Mouse (Mus musculus): ENCODE data around the gene Myh7.
"Not testable (repeated sequence)": the region's sequence is repeated elsewhere in the genome, so short reads cannot be mapped to it uniquely, and the experiment has no call there.

Myh7 gene

DNA sequence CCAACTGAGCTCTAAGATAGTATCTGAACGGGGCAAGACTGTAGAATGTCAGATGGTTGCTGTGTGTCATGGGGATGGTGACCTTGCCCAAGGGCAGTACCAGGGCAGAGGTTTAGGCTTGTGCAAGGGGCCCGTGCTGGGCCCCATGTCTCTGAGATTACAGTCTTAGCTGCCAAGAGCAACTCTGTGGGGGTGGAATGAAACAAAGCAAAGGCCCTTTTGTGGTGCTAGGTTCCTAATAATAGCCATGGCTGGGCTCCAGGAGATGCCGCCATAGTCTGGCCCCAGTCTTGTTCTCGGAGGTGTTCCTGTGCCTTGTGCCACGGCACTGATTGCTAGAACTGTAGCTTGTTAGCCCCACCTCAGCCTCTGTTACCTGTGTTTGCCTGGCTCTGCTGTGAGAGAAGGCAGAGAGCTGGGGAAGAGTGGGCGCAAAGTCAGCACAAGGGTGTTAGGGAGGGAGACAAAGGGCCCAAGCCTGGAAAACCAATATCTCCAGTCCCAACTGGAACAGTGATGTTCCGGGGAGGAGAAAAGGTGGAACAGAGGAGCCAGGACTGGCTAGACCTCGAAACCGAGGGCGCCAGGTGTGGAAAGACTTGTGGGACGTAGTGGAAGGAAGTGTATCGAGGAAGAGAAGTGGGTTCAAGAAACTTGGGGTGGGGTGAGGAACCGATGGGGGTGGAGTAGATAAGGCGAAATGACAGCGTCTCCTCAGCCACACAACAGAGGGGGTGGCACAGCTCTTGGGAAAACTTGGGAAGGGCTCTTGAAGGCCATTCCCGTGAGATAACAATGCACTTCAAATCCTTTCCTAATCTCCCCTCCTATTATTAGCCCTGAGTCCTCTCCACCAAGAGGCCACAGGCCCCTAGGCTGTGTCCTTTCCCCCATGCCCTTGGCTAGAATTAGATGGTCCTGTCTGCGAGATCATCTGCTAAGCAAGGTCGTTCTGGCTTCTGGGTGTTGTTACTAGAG is 9.7 kb upstream of the Myh7 start:
- no peak for DNase-seq (ENCODE audit: low read depth)

DNA sequence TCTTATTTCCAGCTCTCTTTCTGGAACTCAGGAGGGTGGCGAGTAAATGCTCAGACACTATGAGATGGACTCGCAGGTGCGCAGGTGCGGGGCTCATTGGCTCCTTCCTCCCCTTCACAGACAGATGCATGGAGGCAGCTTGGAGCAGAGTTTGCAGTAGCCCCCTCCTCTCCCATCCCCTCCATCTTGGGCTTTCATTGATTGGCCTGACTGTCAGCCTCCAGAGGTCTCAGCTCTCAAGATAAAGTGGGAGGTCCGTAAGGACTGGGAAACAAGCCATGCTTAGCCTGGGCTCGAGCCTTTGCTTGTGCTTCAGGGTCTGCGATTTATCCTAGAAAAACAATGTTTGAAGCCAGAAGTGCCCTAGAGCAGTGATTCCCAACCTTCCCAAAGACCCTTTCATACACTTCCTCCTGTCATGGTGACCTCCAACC is 8.3 kb upstream of the Myh7 start:
- DNase-seq (ENCODE audit: low read depth) = no peak

DNA sequence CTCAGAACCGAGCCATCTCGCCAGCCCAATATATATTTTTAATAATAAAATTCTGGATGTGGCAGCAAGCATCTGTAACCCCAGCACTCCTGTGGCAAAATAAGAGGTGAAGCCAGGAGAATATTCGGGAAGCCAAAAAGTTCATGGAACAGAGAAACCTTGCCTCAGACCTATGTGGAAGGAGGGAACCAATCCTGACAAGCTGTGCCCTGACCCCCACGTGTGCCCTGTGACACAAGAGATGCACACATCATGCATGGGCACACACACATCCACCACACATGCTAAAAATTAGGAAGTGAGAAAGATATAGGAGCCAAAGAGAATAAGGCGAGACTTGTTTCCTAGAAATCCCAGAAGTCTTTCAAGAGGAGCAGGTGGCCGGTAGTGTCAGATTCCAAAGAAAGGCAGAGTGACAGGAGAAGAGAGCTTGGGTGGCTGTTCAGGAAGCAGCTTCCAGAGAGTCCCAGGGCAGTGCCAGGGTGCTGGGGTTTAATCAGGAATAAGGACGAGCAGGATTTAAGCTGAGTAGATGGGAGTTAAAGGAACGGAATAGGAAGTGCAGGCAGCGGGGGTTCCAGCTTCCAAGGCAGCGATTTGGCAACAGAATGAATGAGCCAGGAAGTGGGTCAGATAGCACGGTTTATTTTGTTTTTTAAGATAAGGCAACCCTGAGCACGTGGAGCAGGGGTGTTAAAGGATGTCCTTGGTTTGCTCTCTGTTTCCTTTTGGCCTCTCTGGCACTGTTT is 7.7 kb upstream of the Myh7 start:
- no peak for DNase-seq (ENCODE audit: low read depth)

- no peak for DNase-seq (ENCODE audit: low read depth)
Observed at GRCm38 (mm10) chr14:55001446-55001845, 7.0 kb upstream of the Myh7 start.

- no peak for DNase-seq (ENCODE audit: low read depth)
Observed at GRCm38 (mm10) chr14:55000814-55001213, 6.4 kb upstream of the Myh7 start.

DNA sequence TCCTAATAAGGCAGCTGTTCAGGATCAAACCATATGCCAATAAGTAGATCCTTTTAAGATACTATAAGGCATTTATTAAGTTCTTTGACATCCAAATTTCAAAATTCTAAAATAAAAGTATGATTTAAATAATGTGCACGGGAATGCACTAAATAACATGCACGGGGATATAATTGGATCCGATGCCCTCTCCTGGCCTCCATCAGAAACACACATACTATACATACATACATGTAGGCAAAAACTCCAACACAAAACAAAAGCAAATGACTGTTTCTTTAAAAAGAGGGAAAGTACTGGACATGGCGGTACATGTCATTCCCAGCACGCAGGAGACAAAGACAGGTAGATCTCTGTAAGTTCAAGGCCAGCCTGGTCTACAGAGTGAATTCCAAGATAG is 5.4 kb upstream of the Myh7 start:
- not testable (repeated sequence) for DNase-seq (ENCODE audit: low read depth)

DNA sequence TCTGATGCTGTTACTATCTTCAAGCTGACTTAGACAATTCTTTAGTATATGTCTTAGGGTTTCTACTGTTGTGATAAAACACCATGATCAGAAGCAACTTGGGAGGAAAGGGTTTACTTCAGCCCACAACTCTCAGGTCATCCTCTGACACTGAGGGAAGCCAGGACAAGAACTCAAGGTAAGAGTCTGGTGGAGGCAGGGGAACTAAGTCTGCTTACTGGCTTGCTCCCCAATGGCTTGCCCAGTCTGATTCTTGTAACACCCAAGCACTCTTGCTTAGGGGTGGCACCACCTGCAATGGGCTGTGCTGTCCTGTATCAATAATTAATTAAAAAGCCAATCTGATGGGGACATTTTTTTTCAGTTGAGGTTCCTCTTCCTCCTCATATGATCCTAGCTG is 4.3 kb upstream of the Myh7 start:
- DNase-seq (ENCODE audit: low read depth) = no peak

DNA sequence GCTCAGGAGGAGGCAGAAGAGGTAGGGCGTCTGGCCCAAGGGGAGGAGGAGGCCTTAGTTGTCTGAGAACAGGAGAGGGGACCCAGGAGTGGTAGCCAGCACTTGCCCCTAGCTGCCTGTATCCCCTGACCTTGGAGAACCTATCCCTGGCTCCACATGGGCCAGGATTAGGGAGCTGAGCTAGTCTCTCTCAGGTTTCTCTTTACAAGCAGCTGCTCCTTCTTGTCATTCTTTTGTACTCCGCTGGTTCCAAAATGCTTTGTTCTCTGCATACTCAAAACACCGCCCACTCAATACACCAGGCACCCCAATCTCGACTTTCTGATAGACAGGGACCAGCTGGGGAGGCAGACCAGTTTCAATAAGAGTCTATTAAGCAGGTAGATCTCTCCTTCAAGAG is 2.9 kb upstream of the Myh7 start:
- DNase-seq (ENCODE audit: low read depth) = no peak

DNA sequence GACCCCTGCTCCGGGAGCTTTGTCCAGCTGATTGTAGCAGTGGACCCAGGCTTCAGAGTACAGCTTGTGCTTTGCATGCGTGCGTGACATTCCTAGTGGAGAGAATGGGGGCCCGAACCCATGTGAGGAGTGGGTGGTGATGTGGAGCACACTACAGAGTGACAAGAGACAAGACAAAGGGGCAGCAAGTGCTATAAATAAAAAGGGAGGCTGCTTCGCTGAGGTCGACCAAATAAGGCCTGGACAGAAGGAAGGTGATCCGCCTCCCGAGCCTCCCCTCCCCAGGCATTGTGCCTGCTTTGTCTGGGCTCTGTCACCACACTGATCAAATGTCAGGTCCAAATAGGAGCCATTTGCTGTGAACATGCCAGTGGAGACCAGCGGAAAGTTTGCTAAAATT is 2.4 kb upstream of the Myh7 start:
- no peak for DNase-seq (ENCODE audit: low read depth)

DNA sequence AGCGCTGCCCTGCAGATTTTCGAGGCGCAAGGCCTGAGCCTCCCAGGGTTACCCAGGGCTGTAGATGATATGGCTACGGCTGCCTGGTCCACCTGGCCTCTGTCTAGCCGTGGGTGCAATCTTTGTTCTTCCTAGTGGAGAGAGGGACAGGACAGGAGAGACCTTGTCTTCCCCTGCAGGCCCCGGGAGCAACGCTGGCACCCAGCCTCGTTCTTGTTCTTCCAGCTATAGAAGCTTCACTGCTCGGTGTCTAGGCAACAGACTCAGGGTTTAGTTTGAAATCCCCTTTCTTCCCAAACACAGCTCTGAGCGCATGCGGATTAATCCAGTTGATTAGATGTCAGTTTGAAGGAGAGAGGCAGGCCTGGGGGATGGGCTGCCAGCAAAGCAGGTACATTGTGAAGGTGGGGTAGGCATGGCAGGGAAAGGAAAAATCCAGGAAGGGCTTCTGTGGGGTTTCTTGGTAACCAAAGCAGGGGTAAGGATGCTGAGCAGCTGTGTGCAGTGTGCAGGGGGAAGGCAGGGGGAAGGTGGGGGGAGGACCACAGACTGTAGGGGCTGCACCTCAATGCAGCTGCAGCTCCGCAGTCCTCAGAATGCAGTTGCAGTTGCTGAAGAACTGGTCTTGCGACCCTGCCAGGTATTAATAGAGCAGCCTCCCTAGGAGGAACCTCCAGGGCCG is 1.2 kb upstream of the Myh7 start:
- DNase-seq (ENCODE audit: low read depth) = no peak

GRCm38 (mm10) chr14:54994869-54995186 is 402 bp upstream of the Myh7 start:
- DNase-seq (ENCODE audit: low read depth) = no peak

GRCm38 (mm10) chr14:54993636-54994035 is 790 bp downstream of the Myh7 start:
- DNase-seq (ENCODE audit: low read depth) = no peak

DNA sequence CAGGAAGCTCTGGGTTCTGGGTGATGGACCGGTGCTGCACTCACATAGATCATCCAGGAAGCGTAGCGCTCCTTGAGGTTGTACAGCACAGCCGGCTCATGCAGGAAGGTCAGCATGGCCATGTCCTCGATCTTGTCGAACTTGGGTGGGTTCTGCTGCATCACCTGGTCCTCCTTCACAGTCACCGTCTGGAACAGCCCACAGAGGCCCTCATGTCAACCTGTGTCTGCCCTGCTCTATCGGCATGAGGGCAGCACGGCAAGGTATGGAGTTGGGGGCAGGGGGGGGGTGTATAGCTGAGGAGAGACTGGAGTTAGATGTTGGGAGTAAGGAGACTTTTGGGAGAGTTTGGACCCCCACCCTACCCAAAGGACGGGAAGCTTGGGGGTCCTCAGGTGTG is 2.2 kb downstream of the Myh7 start:
- no peak for DNase-seq (ENCODE audit: low read depth)

DNA sequence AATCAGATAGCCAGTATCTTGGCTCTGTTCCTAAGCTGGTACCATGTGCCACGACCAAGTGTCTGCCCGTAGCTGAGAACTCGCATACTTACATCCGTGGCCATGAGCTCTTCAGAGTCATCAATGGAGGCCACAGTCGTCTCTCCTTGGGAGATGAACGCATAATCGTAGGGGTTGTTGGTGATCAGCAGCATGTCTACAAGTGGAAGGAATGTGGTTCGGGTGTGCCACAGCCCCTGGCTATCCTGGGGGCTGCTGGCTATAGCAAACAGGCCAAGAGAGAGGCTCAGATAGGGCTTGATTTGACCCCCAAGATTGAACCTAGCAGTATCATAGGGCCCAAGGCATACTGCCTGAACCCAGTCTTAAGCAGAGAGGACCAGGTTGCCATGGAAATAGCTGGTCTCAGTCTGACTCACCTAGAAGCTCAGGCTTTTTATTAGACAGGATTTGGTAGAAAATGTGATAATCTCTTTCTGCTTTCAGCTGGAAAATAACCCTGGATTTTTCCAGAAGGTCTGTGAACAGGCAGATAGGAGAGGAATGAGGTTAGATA is 4.5 kb downstream of the Myh7 start:
- DNase-seq (ENCODE audit: low read depth) = no peak

DNA sequence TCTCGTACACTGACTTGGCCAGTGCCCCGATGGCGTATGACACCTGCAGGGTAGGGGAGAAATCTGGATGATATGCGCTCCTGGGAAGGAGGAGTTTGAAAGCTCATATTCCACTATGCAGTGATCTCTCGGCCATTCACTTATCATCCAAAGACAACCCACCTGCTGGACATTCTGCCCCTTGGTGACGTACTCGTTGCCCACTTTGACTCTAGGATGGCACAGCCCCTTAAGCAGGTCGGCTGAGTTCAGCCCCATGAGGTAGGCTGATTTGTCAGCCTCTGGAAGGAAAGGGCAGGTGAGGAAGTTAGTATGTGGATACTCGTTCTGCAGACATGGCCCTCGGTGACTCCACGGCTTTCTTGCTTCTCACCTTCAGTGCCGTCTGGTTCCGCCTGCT is 5.5 kb downstream of the Myh7 start:
- DNase-seq (ENCODE audit: low read depth) = no peak

DNA sequence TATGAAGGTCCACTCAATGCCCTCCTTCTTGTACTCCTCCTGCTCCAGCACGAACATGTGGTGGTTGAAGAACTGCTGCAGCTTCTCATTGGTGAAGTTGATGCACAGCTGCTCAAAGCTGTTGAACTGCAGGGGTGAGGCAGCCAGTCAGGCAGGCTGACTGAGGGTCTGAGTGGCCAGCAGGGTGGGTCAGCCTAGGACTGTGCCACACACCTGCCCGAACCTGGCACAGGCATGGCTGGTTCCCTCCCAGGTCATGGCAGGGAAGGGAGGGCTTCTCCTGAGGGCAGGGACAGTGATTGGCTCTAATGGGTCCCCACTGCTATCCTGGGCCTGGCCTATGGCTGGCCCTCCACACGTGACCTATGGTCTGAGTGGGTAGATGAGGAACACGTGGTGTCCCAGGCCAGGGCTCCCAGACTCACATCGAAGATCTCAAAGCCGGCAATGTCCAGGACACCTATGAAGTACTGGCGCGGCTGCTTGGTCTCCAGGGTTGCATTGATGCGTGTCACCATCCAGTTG is 6.0 kb downstream of the Myh7 start:
- not testable (repeated sequence) for DNase-seq (ENCODE audit: low read depth)

DNA sequence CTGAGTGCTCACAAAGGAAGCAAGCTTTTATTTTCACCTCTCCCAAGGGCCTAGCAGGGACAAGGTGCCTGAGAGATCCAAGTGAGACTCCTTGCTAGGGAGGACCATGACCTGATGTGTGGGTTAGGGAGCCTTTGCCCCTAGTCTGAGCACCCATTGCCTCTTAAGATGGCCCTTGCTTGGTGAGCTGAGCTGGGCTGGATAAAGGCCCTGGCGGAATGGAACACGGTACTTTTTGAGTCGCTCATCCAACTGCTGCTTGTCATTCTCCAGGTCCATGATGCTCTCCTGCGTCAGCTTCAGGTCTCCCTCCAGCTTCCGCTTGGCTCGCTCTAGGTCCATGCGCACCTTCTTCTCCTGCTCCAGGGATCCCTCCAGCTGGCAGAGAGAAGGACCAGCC is 12.5 kb downstream of the Myh7 start:
- DNase-seq (ENCODE audit: low read depth) = no peak

- DNase-seq (ENCODE audit: low read depth) = no peak
Observed at GRCm38 (mm10) chr14:54978664-54979063, 15.8 kb downstream of the Myh7 start.

GRCm38 (mm10) chr14:54976633-54977032 is 17.8 kb downstream of the Myh7 start, which contains the start of gene Gm17428:
Gene Gm17428, plus strand, starts transcription at chr14:54976933.
- no peak for DNase-seq (ENCODE audit: low read depth)

DNA sequence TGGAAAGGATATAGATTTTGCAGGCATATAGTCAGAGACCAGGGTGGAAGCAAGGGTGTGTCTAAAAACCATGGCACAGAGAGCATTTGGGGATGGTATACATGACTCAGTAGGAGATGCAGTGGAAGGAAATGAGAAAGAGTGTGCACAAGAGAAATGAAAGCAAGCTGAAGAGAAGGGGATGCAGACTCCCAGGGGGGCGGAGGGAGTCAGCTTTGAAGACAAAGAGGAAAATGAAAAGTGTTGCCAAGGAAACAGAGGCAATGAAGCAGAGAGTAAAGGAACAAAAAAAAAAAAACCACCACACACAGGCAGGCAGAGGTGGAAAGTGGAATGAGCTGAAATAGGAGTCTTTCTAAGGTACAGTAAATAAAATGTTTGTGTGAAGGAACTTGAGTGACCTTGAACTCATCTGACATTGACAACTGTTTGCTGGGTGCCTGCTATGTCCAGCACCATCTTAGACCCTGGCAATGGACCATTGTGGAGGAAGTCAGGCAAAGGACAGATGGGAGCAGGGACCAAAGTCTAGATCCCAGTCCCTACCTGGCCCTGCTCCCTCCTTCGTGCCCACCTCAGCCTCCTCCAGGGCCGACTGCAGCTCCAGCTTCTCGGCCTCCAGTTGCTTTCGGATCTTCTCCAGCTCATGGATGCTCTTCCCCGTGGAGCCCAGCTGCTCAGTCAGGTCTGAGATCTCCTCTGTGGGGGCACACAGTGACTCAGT is 20.2 kb downstream of the Myh7 start:
- DNase-seq (ENCODE audit: low read depth) = no peak

- DNase-seq (ENCODE audit: low read depth) = not testable (repeated sequence)
Observed at GRCm38 (mm10) chr14:54972786-54973185, 21.6 kb downstream of the Myh7 start.
